Mouse (Mus musculus): ENCODE results near the gene Mertk. TPM values are rescaled to one million over a fixed set of nuclear protein-coding genes. Genes with fewer than 3 reads are reported as not detected.

The Mertk gene
- polyA plus RNA-seq, 1 experiment from 2014 or later = 10.4 TPM

DNA sequence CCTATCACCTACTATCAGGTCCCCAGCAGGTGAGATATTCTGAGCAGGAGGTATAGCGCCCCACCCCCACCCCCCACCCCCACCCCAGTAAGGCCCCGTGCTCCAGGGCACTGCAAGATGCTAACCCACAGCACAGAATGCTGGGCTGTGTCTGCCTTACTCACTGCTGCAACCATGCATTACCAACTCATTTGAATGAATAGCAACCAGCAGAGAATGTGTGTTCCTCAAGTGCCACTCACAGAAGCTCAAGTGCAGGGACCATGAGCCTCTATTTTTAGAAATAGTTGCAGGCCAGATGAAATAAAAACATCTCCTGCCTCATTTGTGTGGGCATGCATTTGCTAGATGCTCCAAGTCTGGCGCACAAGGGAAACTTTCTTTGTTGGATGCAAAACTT, 28.8 kb downstream of the Mertk start:
- Histone ChIP-seq H3K4me1 (ENCODE audit: insufficient read depth, low read depth, low read length) (peaks cover 5% of the 10 kb centered on the region; the same call in 1 of the 2 replicates), H3K27ac (ENCODE audit: low read length) (no peak overlapping the region), H3K4me3 (ENCODE audit: low read depth, low read length) (no peak overlapping the region), H3K36me3 (ENCODE audit: insufficient read depth, low read length) (no peaks in the 10 kb centered on the region), H3K27me3 (replicated peaks; ENCODE audit: insufficient read depth, low read length) (no peaks in the 10 kb centered on the region), H3K9me3 (ENCODE audit: low read length) (no peaks in the 10 kb centered on the region), H3K4me2 (replicated peaks; ENCODE audit: low read depth, low read length) (no peak overlapping the region), H3K9ac (replicated peaks; ENCODE audit: low read depth) (no peak overlapping the region)
- DNase-seq (ENCODE audit: low spot score) (peak; percentile 73), ATAC-seq (peak; percentile 79)
- no peak for TF ChIP-seq CTCF (IDR thresholded peaks at IDR 0.05)
- no peak for TF ChIP-seq EP300 (IDR thresholded peaks at IDR 0.05)
- WGBS = 41% methylated on average over 3 of the region's 3 CpGs

DNA sequence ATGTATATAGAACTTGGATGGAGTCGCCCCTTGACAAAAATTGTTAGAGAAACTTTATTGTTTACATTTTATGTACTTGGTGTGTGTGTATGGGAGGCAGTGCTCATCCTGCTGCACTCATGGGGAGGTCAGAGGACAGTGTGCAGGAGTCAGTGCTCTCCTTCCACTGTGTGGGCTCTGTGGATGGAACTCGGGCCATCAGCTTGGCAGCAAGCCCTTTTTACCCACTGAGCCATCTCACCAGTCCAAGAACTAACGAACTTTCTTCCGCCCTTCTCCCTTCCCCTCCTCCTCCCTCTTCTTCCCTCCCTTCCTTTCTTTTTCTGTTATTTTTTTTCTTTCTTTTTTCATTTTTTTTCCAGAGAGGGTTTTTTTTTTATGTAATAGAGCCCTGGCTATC, 29.3 kb downstream of the Mertk start:
- Histone ChIP-seq H3K27me3 (replicated peaks; ENCODE audit: insufficient read depth, low read length) (no peaks in the 10 kb centered on the region), H3K4me2 (replicated peaks; ENCODE audit: low read depth, low read length) (no peak overlapping the region), H3K27ac (ENCODE audit: low read length) (no peak overlapping the region), H3K9ac (replicated peaks; ENCODE audit: low read depth) (no peak overlapping the region), H3K4me3 (ENCODE audit: low read depth, low read length) (no peak overlapping the region), H3K36me3 (ENCODE audit: insufficient read depth, low read length) (no peaks in the 10 kb centered on the region), H3K9me3 (ENCODE audit: low read length) (no peaks in the 10 kb centered on the region), H3K4me1 (ENCODE audit: insufficient read depth, low read depth, low read length) (peaks cover 5% of the 10 kb centered on the region; the same call in 1 of the 2 replicates)
- DNase-seq (ENCODE audit: low spot score) (no peak), ATAC-seq (no peak)
- 56% methylated on average over 4 of the region's 4 CpGs for WGBS
- TF ChIP-seq CTCF (IDR thresholded peaks at IDR 0.05) (no peak), EP300 (IDR thresholded peaks at IDR 0.05) (no peak)

DNA sequence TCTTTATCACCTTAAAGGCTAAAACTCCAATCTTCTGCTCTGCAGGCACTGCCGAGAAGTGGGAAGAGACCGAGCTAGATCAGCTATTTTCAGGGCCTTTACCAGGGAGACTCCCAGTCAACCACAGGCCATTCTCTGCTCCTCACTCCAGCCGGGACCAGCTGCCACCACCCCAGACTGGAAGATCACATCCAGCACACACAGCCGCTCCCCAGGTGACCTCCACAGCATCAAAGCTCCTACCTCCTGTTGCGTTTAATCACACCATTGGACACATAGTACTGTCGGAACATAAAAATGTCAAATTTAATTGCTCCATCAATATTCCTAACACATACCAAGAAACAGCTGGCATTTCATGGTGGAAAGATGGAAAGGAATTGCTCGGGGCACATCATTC, 30.4 kb downstream of the Mertk start:
- Histone ChIP-seq H3K9me3 (ENCODE audit: low read length) (no peaks in the 10 kb centered on the region), H3K4me3 (ENCODE audit: low read depth, low read length) (no peak overlapping the region), H3K4me1 (ENCODE audit: insufficient read depth, low read depth, low read length) (peaks cover 5% of the 10 kb centered on the region; the same call in 1 of the 2 replicates), H3K27ac (ENCODE audit: low read length) (no peak overlapping the region), H3K27me3 (replicated peaks; ENCODE audit: insufficient read depth, low read length) (no peaks in the 10 kb centered on the region), H3K36me3 (ENCODE audit: insufficient read depth, low read length) (no peaks in the 10 kb centered on the region), H3K4me2 (replicated peaks; ENCODE audit: low read depth, low read length) (no peak overlapping the region), H3K9ac (replicated peaks; ENCODE audit: low read depth) (no peak overlapping the region)
- 82% methylated on average over 7 of the region's 7 CpGs for WGBS
- ATAC-seq = no peak
- TF ChIP-seq EP300 (IDR thresholded peaks at IDR 0.05) = no peak
- TF ChIP-seq CTCF (IDR thresholded peaks at IDR 0.05) = no peak
- no peak for DNase-seq (ENCODE audit: low spot score)

DNA sequence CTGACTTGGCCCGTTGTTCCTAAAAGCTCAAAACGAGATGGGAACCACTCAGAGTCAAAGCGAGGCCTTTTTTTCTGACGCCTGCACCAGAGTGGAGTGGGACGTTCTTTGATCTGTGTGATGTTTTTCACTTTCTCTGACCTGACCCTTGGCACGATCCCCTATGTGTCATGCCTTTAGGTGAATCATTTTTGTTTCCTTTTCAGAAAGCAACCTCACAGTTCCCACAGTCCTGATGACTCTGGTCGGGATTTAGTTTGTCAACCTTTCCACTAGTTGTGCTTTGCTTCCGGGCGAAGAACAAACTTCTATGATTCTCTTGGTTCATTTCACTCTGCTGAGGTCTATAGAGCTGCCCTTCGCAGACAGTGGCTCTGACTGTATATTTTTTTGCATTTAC, 32.8 kb downstream of the Mertk start:
- TF ChIP-seq EP300 (IDR thresholded peaks at IDR 0.05) = no peak
- Histone ChIP-seq H3K9ac (replicated peaks; ENCODE audit: low read depth) (no peak overlapping the region), H3K4me1 (ENCODE audit: insufficient read depth, low read depth, low read length) (peaks cover 5% of the 10 kb centered on the region; the same call in 1 of the 2 replicates), H3K4me2 (replicated peaks; ENCODE audit: low read depth, low read length) (no peak overlapping the region), H3K27ac (ENCODE audit: low read length) (no peak overlapping the region), H3K27me3 (replicated peaks; ENCODE audit: insufficient read depth, low read length) (no peaks in the 10 kb centered on the region), H3K4me3 (ENCODE audit: low read depth, low read length) (no peak overlapping the region), H3K36me3 (ENCODE audit: insufficient read depth, low read length) (no peaks in the 10 kb centered on the region), H3K9me3 (ENCODE audit: low read length) (no peaks in the 10 kb centered on the region)
- 64% methylated on average over 10 of the region's 10 CpGs for whole genome bisulfite sequencing
- DNase-seq (ENCODE audit: low spot score) (no peak), ATAC-seq (no peak)

DNA sequence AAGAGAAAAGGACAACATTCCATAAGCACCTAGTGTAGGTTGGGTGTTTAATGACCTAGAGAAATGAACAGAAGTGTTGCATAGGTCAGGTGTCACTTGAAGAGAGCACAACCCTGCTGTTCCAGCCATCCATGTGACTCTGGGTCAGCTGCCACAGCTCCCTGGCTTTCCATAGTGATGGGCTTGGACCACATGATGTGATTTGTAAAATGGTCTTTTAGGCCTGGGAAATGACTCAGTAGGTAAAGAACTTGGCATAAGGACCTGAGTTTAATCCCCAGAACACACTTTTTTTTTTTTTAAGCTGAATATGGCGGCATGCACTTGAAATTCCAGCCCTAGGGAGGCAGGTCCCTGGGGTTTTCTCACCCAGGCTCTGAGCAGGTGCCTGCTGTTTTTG, 33.2 kb downstream of the Mertk start:
- ATAC-seq (no peak), DNase-seq (ENCODE audit: low spot score) (no peak)
- WGBS = 64% methylated on average over 1 of the region's 1 CpGs
- Histone ChIP-seq H3K36me3 (ENCODE audit: insufficient read depth, low read length) (no peaks in the 10 kb centered on the region), H3K4me2 (replicated peaks; ENCODE audit: low read depth, low read length) (no peak overlapping the region), H3K27ac (ENCODE audit: low read length) (no peak overlapping the region), H3K9me3 (ENCODE audit: low read length) (no peaks in the 10 kb centered on the region), H3K27me3 (replicated peaks; ENCODE audit: insufficient read depth, low read length) (no peaks in the 10 kb centered on the region), H3K4me3 (ENCODE audit: low read depth, low read length) (no peak overlapping the region), H3K4me1 (ENCODE audit: insufficient read depth, low read depth, low read length) (peaks cover 5% of the 10 kb centered on the region; the same call in 1 of the 2 replicates), H3K9ac (replicated peaks; ENCODE audit: low read depth) (no peak overlapping the region)
- TF ChIP-seq EP300 (IDR thresholded peaks at IDR 0.05) (no peak), CTCF (IDR thresholded peaks at IDR 0.05) (no peak)

DNA sequence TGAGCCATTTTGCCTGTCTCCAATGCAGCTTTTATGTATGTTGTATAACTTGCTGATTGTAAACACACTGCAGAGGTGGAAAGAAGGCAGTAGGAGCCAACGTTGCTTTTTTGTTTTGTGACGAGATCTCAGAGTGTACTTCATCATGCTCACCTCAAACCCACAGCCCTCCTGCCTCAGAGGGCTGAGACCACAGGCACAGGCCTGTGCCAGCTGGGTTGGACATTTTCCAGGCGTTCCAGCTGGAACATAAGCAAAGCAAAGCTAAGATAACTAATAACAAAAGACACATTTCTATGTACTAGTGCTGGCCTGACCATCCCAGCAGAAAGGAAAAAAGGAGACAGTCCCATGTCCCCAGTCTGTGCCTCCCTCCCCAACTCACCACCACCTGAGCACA, 36.3 kb downstream of the Mertk start:
- WGBS = 27% methylated on average over 3 of the region's 3 CpGs
- DNase-seq (ENCODE audit: low spot score) = peak; percentile 44
- Histone ChIP-seq H3K4me2 (replicated peaks; ENCODE audit: low read depth, low read length) (no peak overlapping the region), H3K4me1 (ENCODE audit: insufficient read depth, low read depth, low read length) (peaks cover 4% of the 10 kb centered on the region; the same call in 1 of the 2 replicates), H3K4me3 (ENCODE audit: low read depth, low read length) (no peak overlapping the region), H3K27ac (ENCODE audit: low read length) (no peak overlapping the region), H3K9me3 (ENCODE audit: low read length) (no peaks in the 10 kb centered on the region), H3K36me3 (ENCODE audit: insufficient read depth, low read length) (peaks cover 3% of the 10 kb centered on the region; the same call in 1 of the 2 replicates), H3K9ac (replicated peaks; ENCODE audit: low read depth) (no peak overlapping the region), H3K27me3 (replicated peaks; ENCODE audit: insufficient read depth, low read length) (no peaks in the 10 kb centered on the region)
- ATAC-seq = peak; percentile 44; the same call in 1 of the 2 replicates
- TF ChIP-seq EP300 (IDR thresholded peaks at IDR 0.05) (no peak), CTCF (IDR thresholded peaks at IDR 0.05) (no peak)

DNA sequence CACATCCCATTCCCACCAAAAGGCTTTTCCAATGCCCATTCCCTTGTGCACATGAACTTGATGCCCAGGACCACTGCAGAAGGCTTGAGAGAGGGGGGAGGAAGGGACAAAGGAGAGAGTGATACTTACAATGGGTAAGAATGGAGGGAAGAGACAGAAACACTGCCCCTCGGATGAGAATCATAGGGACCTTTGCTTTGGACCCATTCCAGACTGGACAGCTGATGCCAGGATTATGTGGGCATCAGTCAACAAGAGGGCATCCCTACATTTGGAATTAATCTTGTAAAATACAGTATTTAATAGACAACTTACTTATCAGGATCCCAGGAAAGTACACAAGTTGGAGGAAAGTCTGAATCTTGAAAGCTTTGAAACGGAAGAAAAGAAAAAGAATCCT, 38.3 kb downstream of the Mertk start:
- H3K27me3 ChIP-seq (replicated peaks; ENCODE audit: insufficient read depth, low read length) = no peaks in the 10 kb centered on the region
- H3K9ac ChIP-seq (replicated peaks; ENCODE audit: low read depth) = no peak overlapping the region
- no peak overlapping the region for H3K27ac ChIP-seq (ENCODE audit: low read length)
- WGBS = 82% methylated on average over 2 of the region's 2 CpGs
- DNase-seq (ENCODE audit: low spot score) = no peak
- H3K4me1 ChIP-seq (ENCODE audit: insufficient read depth, low read depth, low read length) = peaks cover 4% of the 10 kb centered on the region; the same call in 1 of the 2 replicates
- H3K4me2 ChIP-seq (replicated peaks; ENCODE audit: low read depth, low read length) = no peak overlapping the region
- no peaks in the 10 kb centered on the region for H3K9me3 ChIP-seq (ENCODE audit: low read length)
- no peak overlapping the region for H3K4me3 ChIP-seq (ENCODE audit: low read depth, low read length)
- TF ChIP-seq CTCF (IDR thresholded peaks at IDR 0.05) (no peak), EP300 (IDR thresholded peaks at IDR 0.05) (no peak)
- ATAC-seq = no peak
- H3K36me3 ChIP-seq (ENCODE audit: insufficient read depth, low read length) = peaks cover 3% of the 10 kb centered on the region; the same call in 1 of the 2 replicates
